In the genomic region with DNA sequence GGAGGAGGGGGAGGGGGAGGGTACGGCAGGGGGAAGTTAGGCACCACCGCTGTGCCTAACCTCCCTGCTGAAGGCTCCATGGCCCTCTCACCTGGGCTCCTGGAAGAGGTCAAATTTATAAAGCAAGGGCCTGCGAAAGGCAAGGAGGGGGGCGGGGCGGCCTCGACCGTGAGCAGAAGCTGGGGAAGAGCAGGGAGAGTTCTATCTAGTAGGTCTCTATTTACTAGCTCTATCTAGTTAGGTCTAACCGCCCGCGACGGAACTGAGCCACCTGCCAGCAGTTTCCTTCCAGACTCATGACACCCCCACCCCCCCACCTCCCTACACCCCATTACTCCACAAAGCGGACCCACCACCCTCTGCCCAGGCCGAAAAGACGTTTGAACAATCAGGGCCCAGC, we compare ENCODE assay signal across 8 mouse cellular contexts. TPM values are rescaled to one million over a fixed set of nuclear protein-coding genes. Genes with fewer than 3 reads are reported as not detected.
DNase-seq lines count a peak whose midpoint lies in the region; ATAC-seq and TF ChIP-seq lines count a peak whose summit lies in the region.

No protein-coding gene starts in this region.

- TF ChIP-seq CTCF in heart, postnatal 0 days (IDR thresholded peaks at IDR 0.05; ENCODE audit: low read depth), result no peak

- ATAC-seq in heart, postnatal 0 days (ENCODE audit: insufficient read depth, low read depth), result no peak
- no peak for ATAC-seq in embryonic facial prominence, embryonic 12.5 days (ENCODE audit: insufficient number of reproducible peaks, insufficient read depth, low FRiP score, low TSS enrichment)
- no peak for ATAC-seq in neural tube, embryonic 15.5 days (ENCODE audit: low FRiP score)

- H3K4me1 ChIP-seq in heart, postnatal 0 days (ENCODE audit: control insufficient read depth, insufficient read depth), result peaks cover 47% of the 10 kb centered on the region
- peaks cover 33% of the 10 kb centered on the region for H3K4me1 ChIP-seq in embryonic facial prominence, embryonic 12.5 days
- peaks cover 42% of the 10 kb centered on the region for H3K4me1 ChIP-seq in limb, embryonic 10.5 days
- peaks cover 22% of the 10 kb centered on the region for H3K4me1 ChIP-seq in neural tube, embryonic 15.5 days

- H3K4me2 ChIP-seq in heart, postnatal 0 days (ENCODE audit: low read depth, low read length), result peak overlapping the region; percentile 88
- peak overlapping the region; percentile 91 for H3K4me2 ChIP-seq in embryonic facial prominence, embryonic 12.5 days (replicated peaks)
- H3K4me2 ChIP-seq in neural tube, embryonic 15.5 days, result peak overlapping the region; percentile 57

- H3K9ac ChIP-seq in heart, postnatal 0 days (replicated peaks; ENCODE audit: low read depth, low read length), result peak overlapping the region; percentile 77
- peak overlapping the region; percentile 65 for H3K9ac ChIP-seq in embryonic facial prominence, embryonic 12.5 days
- H3K9ac ChIP-seq in neural tube, embryonic 15.5 days (replicated peaks), result no peak overlapping the region

- H3K36me3 ChIP-seq in heart, postnatal 0 days (replicated peaks; ENCODE audit: control insufficient read depth, insufficient read depth, low read length), result no peaks in the 10 kb centered on the region; the same call in none of the 2 replicates
- H3K36me3 ChIP-seq in embryonic facial prominence, embryonic 12.5 days, result peaks cover 6% of the 10 kb centered on the region; the same call in 1 of the 2 replicates
- H3K36me3 ChIP-seq in limb, embryonic 10.5 days, result peaks cover 68% of the 10 kb centered on the region
- no peaks in the 10 kb centered on the region for H3K36me3 ChIP-seq in neural tube, embryonic 15.5 days

- H3K27me3 ChIP-seq in heart, postnatal 0 days (ENCODE audit: control insufficient read depth, insufficient read depth, low read length), result no peaks in the 10 kb centered on the region
- no peaks in the 10 kb centered on the region for H3K27me3 ChIP-seq in embryonic facial prominence, embryonic 12.5 days
- H3K27me3 ChIP-seq in limb, embryonic 10.5 days (ENCODE audit: low read depth, poor library complexity, severe bottlenecking), result no peaks in the 10 kb centered on the region
- 0 out of 2 replicates have a peak, but pooled peaks cover 11% of the 10 kb centered on the region for H3K27me3 ChIP-seq in neural tube, embryonic 15.5 days (replicated peaks)

- H3K9me3 ChIP-seq in heart, postnatal 0 days (replicated peaks; ENCODE audit: control insufficient read depth, low read length), result no peaks in the 10 kb centered on the region
- H3K9me3 ChIP-seq in embryonic facial prominence, embryonic 12.5 days, result no peaks in the 10 kb centered on the region
- H3K9me3 ChIP-seq in limb, embryonic 10.5 days (replicated peaks), result no peaks in the 10 kb centered on the region
- H3K9me3 ChIP-seq in neural tube, embryonic 15.5 days (replicated peaks), result no peaks in the 10 kb centered on the region

- H3K4me3 ChIP-seq in heart, postnatal 0 days (ENCODE audit: low read depth, low read length), result peak overlapping the region; percentile 49
- peak overlapping the region; percentile 37 for H3K4me3 ChIP-seq in embryonic facial prominence, embryonic 12.5 days
- peak overlapping the region; percentile 53 for H3K4me3 ChIP-seq in limb, embryonic 10.5 days
- peak overlapping the region; percentile 27 for H3K4me3 ChIP-seq in neural tube, embryonic 15.5 days (replicated peaks)

- TF ChIP-seq EP300 in heart, postnatal 0 days (IDR thresholded peaks at IDR 0.05; ENCODE audit: low read depth), result no peak

- 13% methylated on average over 12 of the region's 14 CpGs for WGBS in heart, postnatal 0 days
- 22% methylated on average over 14 of the region's 14 CpGs for WGBS in embryonic facial prominence, embryonic 12.5 days
- 25% methylated on average over 14 of the region's 14 CpGs for WGBS in limb, embryonic 10.5 days
- WGBS in neural tube, embryonic 15.5 days, result 33% methylated on average over 14 of the region's 14 CpGs

- H3K27ac ChIP-seq in heart, postnatal 0 days (ENCODE audit: low read depth), result peak overlapping the region; percentile 92
- H3K27ac ChIP-seq in embryonic facial prominence, embryonic 12.5 days, result peak overlapping the region; percentile 85; the same call in 1 of the 2 replicates
- H3K27ac ChIP-seq in limb, embryonic 10.5 days, result peak overlapping the region; percentile 90
- no peak overlapping the region for H3K27ac ChIP-seq in neural tube, embryonic 15.5 days (replicated peaks)

- intact Hi-C loops in heart, postnatal 14 days (cut with DNase I), result no loop called here

- DNase-seq in heart, postnatal 0 days (ENCODE audit: low spot score), result no peak
- DNase-seq in heart, postnatal 14 days, result no peak
- DNase-seq in limb, embryonic 10.5 days (ENCODE audit: low spot score), result no peak
- DNase-seq in urinary bladder, postnatal 4 days (ENCODE audit: low spot score in 2 of 2), result no peak
- no peak for DNase-seq in urinary bladder, adult 18-20 months (ENCODE audit: low spot score in 2 of 2)
- DNase-seq in cerebellum, postnatal 4 days (ENCODE audit: low spot score in 2 of 2), result no peak

RNA-seq across cellular contexts. Expression of a gene that starts 56.4 kb away (rescaled TPM):
- total RNA-seq in heart, postnatal 0 days (2014; rRNA removed; ENCODE audit: low replicate concordance), result 458 and 512 TPM in 2 replicates
- polyA plus RNA-seq in heart, postnatal 0 days (2015; fragmentation: Nextera tagmentation; extraction: Ambion mirVana), result 108 and 125 TPM in 2 replicates
- 100 to 1,000 TPM; 677 to 755 TPM for total RNA-seq in heart, postnatal 14 days (2021)
- polyA plus RNA-seq in embryonic facial prominence, embryonic 12.5 days (2016; fragmentation: Nextera tagmentation; extraction: Ambion mirVana), result 38.8 and 39.4 TPM in 2 replicates
- polyA plus RNA-seq in limb, embryonic 10.5 days (2016; fragmentation: Nextera tagmentation; extraction: Ambion mirVana), result 38.6 and 46.7 TPM in 2 replicates
- 13.3 and 20.6 TPM in 2 replicates for polyA plus RNA-seq in neural tube, embryonic 15.5 days (2015; fragmentation: Nextera tagmentation; extraction: Ambion mirVana)

RNA-seq across cellular contexts. Expression of a gene that starts 57.5 kb away (rescaled TPM):
- total RNA-seq in heart, postnatal 0 days (2014; rRNA removed; ENCODE audit: low replicate concordance), result 0.58 TPM in 1 of 2 replicates, not detected in the other
- polyA plus RNA-seq in heart, postnatal 0 days (2015; fragmentation: Nextera tagmentation; extraction: Ambion mirVana), result 0.37 and 0.52 TPM in 2 replicates
- 1 to 10 TPM; 1.4 to 1.5 TPM for total RNA-seq in heart, postnatal 14 days (2021)
- polyA plus RNA-seq in embryonic facial prominence, embryonic 12.5 days (2016; fragmentation: Nextera tagmentation; extraction: Ambion mirVana), result 0.22 and 0.26 TPM in 2 replicates
- polyA plus RNA-seq in limb, embryonic 10.5 days (2016; fragmentation: Nextera tagmentation; extraction: Ambion mirVana), result 0.08 and 0.13 TPM in 2 replicates
- 0.18 and 0.37 TPM in 2 replicates for polyA plus RNA-seq in neural tube, embryonic 15.5 days (2015; fragmentation: Nextera tagmentation; extraction: Ambion mirVana)
